Mouse (Mus musculus) A20 (cell line): ENCODE results near the gene Gm48552.

Experiments used
- DNase-seq: peaks from one replicate; pipeline ENCODE4 v3.0.0-alpha.2; 2011; ENCODE audit warnings: low read depth, low spot score

Gm48552 gene

DNA sequence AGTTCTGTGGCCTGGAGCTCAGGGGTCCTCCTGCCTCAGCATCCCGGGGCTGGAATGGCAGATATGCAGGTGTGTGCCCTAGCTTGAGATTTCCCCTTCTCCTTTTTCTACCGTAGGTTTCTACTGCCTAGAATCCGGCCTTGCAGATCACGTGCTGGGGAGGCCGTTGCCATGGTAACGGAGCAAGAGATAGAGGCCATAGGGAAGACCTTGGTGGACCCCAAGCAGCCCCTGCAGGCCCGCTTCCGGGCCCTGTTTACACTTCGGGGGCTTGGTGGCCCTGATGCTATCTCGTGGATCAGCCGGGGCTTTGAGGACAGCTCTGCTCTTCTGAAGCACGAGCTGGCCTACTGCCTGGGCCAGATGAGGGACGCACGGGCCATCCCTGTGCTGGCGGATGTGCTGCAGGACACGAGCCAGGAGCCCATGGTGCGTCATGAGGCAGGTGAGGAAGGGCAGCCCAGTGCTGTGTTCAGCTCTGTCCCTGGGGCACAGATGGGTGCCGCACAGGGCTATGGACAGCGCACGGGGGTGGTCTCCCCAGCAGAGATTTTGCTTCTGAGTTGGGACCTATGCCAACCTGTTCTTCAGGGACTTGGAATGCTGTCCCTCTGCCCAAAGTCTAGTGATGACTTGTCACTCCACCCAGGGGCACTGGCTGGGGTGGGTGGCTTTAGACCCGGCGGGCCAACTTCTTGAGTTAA, 3.0 kb upstream of the Gm48552 start:
- peak; percentile 36 for DNase-seq

DNA sequence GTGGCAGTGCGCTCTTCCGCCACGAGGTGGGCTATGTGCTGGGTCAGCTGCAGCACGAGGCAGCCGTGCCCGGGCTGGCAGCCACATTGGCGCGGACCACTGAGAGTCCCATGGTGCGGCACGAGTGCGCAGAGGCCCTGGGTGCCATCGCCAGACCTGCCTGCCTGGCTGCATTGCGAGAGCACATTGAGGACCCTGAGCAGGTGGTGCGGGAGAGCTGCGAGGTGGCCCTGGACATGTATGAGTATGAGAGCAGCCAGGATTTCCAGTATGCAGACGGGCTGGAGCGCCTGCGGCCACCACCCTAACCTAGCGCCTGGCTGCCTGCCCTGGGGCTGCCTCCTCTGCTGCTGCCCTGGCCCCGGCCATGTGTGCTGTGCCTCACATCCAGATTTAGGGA, 1.1 kb upstream of the Gm48552 start:
- DNase-seq, result no peak

DNA sequence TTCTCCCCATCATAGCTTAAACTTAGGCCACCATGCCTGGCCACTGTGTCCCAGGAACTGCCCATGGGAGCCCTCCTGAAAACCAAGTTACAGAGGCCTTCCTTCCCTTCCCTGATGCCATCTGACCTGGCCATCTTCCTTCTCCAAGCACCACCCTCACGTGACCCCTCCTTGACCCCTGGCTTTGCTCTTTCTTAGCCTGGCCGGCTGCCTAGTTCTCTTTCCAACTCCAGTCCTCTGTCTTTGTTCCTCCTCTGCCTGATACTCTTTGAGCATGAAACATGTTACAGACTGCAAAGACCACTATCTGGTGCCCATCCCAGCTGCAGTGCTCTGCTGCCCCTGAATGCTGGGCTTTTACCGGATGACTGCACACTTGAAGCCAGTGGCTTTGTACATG, 568 bp downstream of the Gm48552 start:
- no peak for DNase-seq

DNA sequence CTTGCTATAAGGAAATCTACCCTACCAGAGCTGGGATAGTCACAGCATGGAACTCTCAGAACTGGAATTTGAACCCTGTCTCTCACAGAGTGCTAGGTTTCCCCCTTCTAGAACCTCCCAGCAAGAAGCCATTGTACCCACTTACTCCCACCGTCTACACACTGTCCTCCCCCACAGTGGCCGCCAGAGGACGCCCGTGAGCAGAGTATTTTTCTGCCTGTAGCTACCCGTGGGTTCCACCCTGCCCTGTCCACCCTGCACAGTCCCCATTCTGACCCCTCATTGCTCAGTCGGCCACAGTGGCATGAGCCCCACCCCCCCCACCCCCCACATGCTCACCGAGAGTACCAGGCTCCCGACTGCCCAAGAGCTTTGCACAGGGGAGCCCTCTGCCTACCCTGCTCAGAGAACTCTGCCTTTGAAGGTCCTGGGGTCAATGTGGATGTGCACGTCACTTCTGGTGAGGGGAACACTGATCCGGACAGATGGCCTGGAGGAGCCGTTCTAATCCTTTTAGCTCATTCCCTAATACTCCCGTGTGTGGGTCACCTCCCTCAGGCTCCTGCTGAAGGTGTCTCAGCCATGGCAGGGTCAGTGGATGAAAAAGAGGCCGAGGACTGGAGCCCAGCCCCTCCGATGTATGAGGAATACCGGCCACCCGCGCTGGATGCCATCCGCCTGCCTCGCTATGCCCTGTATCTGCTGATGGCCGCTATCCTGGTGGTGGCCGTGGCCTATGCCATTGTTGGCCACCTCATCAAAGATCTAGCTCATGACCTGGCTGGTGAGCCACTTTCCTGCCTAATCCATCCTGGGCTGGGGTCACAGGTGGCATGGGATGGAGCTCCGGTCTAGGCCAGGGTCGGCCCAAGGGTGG, 1.2 kb downstream of the Gm48552 start:
- peak; percentile 61 for DNase-seq

DNA sequence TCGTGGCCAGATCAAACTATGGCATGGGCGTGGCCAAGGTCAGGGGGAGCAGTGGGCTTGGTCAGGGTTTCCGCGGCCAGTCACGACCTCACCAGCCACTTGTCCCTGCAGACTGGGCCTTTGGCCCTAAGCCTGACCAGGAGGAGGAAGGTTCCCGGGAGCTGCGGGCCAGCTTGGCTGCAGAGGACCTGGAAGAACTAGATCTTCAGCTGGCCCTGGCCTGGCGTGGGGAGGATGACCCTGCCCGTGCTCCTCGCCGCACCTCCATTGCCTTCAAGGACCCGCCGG, 1.8 kb downstream of the Gm48552 start:
- no peak for DNase-seq

DNA sequence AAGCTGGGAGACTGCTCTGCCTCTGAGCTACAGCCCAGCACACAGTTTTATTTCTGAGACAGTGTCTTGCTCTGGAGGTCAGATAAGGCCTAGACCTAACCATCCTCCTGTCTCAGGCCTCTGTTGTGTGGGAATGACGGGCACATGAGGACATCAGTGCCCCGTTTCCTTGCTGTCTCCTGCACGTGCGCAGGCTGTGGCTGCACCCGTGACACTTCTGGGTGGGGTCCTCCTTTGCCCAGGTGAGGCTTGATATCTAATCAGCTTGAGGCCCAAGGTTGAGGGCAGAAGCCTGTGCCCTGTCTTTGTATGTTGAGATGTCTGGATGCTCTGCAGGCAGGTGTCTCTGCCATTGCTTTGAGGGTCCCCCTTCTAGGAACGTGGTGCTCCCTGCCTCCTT, 3.5 kb downstream of the Gm48552 start:
- DNase-seq, result no peak

DNA sequence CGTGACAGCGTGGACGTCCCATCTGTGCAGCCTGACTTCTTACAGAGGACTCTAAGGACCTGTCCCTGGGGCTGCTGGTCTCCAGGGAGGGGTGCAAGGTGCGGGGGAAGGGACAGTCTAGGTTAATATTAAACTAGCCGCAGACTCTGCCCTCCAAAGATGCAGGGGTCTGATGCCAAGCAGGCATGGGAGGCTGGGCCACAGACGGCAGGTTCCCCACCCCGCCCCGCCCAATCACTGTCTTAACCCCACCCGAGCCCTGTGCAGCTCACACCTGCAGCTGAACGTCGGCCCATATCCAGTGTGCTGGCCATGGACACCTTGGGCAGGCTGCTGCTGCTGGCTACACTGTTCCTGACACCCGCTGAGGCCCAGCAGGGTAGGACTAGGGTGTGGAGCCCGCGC, 4.0 kb downstream of the Gm48552 start, which contains the start of gene Smim24:
Smim24 (plus strand) TSS at position 271 of the 405 bp plus-strand sequence.
- DNase-seq, result no peak

GRCm38 (mm10) chr10:81393456-81394063, 4.8 kb downstream of the Gm48552 start:
- no peak for DNase-seq

DNA sequence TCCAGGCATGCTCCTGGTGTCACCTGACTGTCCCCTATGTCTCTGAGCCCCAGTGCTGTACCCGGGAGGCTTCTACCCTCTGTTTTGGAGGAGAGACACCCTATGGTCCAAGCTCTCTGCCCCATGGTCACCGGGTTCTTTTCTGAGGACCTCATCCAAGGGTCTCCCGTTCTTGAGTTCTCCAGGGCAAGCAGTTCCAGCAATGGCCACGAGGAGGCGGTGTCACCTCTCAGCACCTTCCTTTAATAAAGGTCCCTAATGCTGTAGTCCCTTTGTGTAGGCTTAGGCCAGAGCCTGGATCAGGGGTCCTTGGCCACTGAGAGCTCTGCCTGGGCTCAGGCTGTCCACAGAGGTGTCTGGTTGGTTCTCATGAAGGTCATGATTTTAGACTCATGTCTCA, 6.3 kb downstream of the Gm48552 start:
- peak; percentile 67 for DNase-seq

- DNase-seq, result no peak
Measured at GRCm38 (mm10) chr10:81395865-81396264, 7.1 kb downstream of the Gm48552 start.

- DNase-seq, result no peak
Measured at GRCm38 (mm10) chr10:81396749-81397148, 7.9 kb downstream of the Gm48552 start.

DNA sequence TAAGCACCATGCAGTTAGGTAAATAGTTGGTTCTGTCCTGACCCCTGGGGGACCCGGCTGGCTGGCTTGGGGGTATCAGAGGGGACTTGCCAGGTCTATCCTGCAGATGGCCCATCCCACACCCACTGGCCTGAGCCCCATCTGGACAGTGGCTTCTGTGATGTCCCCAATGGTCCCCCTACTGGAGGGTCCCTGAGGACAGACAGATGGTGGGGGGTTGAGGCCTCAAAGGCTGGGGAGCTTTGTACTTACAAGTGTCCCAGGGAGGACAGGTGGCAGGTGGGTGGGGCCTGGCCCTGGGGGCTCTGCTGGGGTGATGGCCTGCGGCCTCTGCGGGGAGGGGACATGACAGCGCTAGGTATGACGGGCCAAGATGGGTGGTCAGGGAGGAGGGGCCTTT, 10.5 kb downstream of the Gm48552 start:
- no peak for DNase-seq

DNA sequence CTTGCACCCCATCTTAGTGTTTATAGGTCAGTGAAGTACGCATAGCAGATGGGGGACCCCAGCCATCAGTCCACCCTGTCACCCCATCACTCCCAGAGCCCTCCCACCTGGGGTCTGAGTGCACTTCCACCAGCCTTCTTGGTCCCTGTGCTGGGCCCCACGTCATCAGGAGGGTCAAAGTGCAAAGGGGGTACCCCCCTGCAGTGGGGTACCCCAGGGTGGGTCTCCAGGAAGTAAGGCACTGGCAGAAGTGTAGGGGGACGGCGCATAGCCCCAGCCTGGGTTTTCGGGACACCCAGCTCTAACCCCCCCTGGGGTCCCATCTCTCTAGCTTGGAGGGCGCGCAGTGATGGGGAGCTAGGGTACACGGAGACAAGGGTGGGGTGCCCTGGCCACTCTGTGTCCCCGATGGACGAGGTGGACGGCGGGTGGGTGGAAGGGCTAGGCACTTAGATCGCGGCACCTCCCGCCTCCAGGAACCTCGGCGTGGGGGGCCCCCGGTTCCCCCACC, 11.0 kb downstream of the Gm48552 start:
- no peak for DNase-seq

DNA sequence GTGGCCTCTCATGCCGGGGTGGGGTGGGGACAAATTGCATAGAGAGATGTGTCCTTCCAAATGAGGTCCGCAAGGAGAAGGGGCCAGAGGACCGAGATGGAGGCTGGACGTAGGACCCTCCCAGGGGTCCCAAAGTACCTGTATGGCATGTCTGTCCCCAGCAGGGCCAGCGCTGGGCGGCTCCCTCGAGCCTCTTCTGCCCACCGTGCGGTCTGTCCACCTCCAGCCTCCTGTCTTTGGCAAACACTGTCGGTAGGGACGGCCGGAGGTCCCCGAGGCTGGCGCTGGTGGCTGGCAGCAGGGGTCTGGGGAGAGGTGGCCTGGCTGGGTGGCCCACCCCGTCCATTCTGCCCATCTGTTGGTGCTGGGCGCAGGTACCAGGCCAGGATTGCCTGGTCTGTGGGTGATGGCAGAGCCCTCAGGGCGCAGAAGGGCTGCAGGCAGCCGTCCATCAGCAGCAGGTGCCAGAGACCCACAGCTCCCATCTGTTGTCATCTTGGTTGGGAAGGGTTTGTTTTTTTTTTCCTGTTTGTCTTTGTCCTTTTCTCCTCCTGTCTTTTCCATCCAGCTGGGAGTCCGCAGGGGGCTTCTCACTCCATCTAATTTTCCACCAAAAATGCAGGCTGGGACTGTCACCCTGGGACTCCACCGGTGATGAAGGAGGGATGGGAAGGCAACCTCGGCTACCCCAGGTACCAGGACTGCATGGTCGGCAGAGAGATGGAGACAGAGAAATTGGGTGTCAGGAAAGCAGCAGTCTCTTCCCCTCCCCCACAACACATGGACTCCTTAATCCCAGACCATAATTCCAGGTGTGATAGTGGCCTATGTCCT, 11.8 kb downstream of the Gm48552 start:
- DNase-seq, result no peak

GRCm38 (mm10) chr10:81401205-81401520, 12.4 kb downstream of the Gm48552 start:
- no peak for DNase-seq

- DNase-seq, result no peak
Measured at GRCm38 (mm10) chr10:81401521-81402226, 12.9 kb downstream of the Gm48552 start.

DNA sequence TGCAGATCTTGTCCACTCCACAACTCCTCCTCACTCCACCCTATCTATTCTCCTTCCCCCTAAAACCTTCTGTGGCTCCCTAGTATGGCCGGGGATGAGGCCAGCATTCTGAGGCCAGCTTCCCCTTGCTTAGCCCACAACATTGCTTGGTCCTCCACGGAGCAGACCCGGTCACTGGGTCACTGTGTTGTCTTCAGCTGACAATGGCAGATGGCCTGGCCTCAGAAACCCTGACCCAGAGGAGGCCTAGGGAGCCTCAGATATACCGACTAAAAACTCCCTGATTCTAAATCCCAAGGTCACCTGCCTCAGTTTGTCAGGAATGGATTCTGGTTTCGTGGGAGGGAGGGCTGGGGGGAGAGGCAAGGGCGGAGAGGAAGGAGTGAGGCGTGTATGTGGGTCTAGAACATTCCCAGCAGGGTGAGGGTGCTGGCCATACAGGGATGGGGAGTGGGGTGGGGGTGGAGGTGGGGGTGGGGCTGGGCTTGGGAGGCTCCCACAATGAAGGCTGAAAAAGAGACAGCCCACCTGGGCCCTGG, 13.5 kb downstream of the Gm48552 start:
- DNase-seq, result no peak

GRCm38 (mm10) chr10:81403511-81403910, 14.7 kb downstream of the Gm48552 start:
- DNase-seq, result no peak

DNA sequence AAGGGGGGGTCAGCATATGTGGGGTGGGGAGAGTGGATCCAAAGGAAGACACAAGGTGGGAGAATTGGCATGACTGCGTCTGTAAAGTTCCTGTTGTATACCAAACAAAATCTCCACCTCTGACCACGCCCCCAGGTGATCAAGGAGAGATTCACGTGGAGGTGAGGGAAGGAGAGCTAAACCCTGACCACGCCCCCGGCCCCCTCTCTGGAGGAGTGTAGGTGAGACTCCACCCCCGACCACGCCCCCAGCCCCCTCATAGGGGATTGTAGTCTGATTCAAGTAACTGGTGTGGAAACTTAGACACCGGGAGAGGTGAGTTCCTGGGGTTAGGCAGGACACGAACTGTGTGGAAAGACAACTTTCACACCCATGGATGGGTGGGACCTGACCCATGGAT, 15.3 kb downstream of the Gm48552 start:
- no peak for DNase-seq

- no peak for DNase-seq
Measured at GRCm38 (mm10) chr10:81404720-81405119, 15.9 kb downstream of the Gm48552 start.
